Mouse (Mus musculus) embryonic fibroblast, embryonic 13.5 days (primary cell): ENCODE data around the gene Klf13. TPM values are rescaled to one million over a fixed set of nuclear protein-coding genes. Genes with fewer than 3 reads are reported as not detected.

Source experiments
- H3K27ac ChIP-seq: 2 replicates; pipeline ENCODE4 v1.5.1; 2012; ENCODE audit warnings: low read length, control low read depth, inconsistent platforms; ENCODE audit not compliant: insufficient read depth
- H3K4me1 ChIP-seq: 2 replicates; pipeline ENCODE4 v1.6.1; 2011; ENCODE audit warnings: low read length; ENCODE audit not compliant: control insufficient read depth, insufficient read depth
- H3K4me3 ChIP-seq: 2 replicates; pipeline ENCODE4 v1.5.1; 2011; ENCODE audit warnings: mild to moderate bottlenecking, control low read depth, low read length; ENCODE audit not compliant: insufficient read depth
- CTCF ChIP-seq: IDR thresholded peaks from 2 replicates; pipeline ENCODE4 v1.5.1; 2011; ENCODE audit warnings: mild to moderate bottlenecking, control low read depth, low read length, moderate library complexity, borderline replicate concordance; ENCODE audit not compliant: insufficient read depth
- POLR2A ChIP-seq: IDR thresholded peaks from 2 replicates; pipeline ENCODE4 v1.6.1; 2011; ENCODE audit warnings: low read depth, mild to moderate bottlenecking, control low read depth, low read length, moderate library complexity
- polyA plus RNA-seq: library from polyadenylated mRNA; stranded (reverse); fragments of >200 nt; gene quantifications from 2 replicates; pipeline ENCODE4 v1.2.4, GENCODE M21; 2011; ENCODE audit warnings: low read depth; ENCODE audit not compliant: missing spikeins, insufficient read length

Klf13 gene
- polyA plus RNA-seq, 1 experiment = 34.6 TPM

DNA sequence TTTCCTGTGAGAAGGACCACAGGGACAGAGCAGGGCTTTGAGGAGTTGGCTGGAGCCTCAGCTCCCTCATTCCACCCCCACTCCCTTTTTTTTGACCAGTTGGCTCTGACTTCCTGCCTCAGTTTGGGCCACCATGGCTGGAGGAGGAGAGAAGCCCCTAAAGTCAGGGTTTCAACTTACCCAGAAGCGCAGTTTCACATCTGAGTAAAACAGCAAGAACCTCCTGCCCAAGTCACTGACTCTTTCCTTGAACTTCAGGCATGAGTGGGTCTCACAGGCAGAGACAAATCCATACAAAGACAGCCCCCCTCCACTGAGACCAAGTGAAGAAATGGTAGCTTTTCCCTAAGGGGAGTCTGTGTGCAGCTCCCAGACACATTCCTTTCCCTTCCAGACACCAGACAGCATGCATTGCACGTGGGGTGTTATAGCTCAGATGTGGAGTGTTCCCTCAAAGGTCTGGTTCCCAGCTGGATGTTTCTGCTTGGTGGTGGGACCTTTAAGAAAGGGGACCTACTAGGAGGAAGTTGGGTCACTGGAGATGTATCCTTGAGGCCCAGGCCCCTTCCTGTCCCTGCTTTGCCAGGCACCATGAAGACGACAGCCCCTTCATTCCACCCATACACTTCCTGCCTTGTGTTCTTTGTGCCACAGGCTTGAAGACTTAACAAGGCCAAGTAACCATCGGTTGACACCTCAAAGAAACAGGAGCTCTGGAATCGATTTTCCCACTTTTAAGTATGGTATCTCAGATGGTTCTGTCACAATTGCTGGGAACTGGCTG is 27.1 kb upstream of the Klf13 start:
- Histone ChIP-seq H3K4me1 (no peaks in the 10 kb centered on the region), H3K4me3 (no peak overlapping the region), H3K27ac (no peak overlapping the region)
- no peak for TF ChIP-seq POLR2A
- TF ChIP-seq CTCF = no peak

DNA sequence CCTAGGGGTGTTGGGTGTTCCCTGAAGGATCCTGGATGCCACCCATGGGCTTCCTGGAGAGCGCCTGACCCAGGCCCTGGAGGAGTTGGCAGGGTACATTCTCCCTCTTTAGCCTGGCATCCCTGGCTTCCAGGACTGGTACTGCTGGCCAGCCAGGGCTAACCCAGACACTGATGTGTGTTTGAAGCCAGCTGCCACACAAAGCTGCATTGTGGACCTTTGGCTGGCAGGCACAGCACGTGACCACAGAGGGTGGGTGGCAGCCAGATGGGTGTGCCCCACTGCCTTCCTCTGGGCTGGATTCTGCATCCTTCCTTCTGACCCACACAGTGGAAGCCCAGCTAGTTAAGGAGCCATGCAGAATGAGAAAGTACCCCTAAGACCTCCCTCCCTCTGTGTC is 26.4 kb upstream of the Klf13 start:
- TF ChIP-seq POLR2A (no peak), CTCF (no peak)
- no peaks in the 10 kb centered on the region for H3K4me1 ChIP-seq
- no peak overlapping the region for H3K4me3 ChIP-seq
- no peak overlapping the region for H3K27ac ChIP-seq

DNA sequence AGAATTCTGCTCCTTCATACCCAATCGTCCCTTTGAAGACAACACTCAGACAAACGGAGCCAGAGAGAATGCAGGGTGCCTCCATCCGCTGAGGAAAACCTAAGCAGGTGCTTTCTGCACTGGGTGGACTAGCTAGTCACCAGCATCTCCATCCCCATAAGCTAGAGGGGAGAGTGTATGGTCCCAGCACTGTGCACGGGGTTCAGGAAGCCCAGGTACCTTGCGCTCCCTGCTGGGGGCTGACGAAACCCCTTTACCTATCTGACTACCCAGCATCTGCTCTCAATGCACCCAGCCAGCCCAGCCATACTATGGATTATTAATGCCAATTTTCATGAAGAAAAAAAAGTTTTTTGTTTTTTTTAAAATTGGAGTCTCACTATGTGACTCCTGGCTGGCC is 25.4 kb upstream of the Klf13 start:
- Histone ChIP-seq H3K4me3 (no peak overlapping the region), H3K27ac (no peak overlapping the region), H3K4me1 (no peaks in the 10 kb centered on the region)
- TF ChIP-seq POLR2A (no peak), CTCF (no peak)

DNA sequence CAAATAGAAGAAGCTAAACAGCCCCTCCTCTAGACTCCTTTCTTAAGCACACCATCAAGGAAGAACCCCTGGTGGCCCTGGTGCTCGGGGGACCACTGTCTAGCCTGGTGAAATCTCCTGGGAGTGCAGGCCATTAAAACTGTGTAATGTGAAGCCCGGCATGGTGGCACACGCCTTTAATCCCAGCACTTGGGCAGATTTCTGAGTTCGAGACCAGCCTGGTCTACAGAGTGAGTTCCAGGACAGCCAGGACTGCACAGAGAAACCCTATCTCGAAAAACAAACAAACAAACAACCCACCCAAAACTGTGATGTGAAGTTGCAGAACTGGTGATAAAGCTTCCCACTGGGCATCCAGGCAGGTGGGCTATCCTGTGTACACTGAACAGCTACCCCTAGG is 24.9 kb upstream of the Klf13 start:
- Histone ChIP-seq H3K27ac (no peak overlapping the region), H3K4me1 (no peaks in the 10 kb centered on the region), H3K4me3 (no peak overlapping the region)
- no peak for TF ChIP-seq CTCF
- no peak for TF ChIP-seq POLR2A

DNA sequence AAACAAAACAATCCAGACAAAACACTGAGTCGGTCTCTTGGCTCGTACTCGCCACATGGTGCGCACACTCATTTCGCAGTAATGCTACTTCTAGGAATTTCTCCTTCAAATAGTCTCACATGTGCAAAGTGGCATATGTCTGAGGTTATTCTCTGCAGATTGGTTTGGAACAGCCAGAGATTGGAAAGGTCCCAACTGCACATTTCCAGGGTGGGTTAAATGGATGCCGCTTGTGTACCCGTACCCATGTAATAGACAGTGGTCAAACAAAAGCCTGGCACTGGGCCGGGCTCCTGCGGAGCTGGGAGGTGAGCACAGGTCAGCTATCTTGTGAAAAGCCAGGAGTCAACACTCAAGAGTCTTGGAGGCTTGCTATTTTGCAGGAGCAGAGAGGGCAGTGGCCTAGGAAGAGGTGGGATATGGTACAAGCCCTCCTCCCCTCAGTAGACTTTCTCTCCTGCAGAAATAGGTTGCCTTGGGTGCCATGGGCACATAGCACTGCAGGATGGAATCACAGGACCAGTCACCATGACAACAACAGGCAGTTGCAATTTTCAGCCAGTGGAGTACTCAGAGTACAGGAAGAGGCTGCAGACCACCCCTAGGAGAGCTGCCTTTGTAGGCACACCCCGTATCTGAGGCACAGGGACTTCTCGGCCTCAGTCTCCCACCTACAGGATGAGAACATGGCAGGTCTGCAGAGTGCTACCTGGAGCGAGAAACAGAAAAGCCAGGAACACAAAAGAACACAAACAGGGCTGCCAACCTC is 19.3 kb upstream of the Klf13 start:
- TF ChIP-seq POLR2A (no peak), CTCF (no peak)
- H3K4me3 ChIP-seq = no peak overlapping the region
- no peaks in the 10 kb centered on the region for H3K4me1 ChIP-seq
- no peak overlapping the region for H3K27ac ChIP-seq

DNA sequence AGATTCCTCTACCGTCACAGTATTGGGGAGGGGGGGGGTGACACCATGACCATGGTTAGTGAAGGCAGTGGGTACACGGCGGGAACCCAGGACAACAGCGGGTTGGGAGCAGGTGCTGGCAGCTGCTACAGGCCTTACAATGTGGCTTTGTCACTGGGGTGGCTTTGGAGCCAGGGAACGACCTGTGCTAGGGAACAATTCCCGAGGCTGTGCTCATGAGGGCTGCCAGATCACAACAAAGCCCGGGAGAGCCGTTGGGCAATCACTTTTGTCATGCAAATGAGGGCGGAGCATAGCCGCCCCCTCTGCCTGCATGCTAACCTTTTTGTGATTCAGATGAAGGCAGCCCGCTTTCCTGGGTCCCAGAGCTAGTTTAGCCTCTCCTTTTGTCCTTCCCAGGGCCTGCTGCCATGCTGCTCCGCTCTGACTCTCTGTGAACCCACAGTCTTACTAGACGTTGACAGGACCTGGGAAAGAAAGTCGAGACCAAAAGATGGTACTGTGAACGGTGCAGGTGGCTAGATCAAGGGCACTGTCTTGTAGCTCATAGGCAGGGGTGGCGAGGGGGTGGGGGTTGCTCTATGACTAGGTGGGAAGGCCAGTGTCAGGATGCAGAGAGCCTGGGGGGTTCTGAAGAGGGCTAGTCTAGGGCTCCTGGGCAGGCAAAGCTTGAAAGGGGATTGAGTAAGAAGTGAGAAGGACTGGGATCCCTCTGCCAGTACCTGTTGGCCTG is 18.4 kb upstream of the Klf13 start:
- Histone ChIP-seq H3K4me3 (no peak overlapping the region), H3K27ac (no peak overlapping the region), H3K4me1 (no peaks in the 10 kb centered on the region)
- TF ChIP-seq POLR2A (no peak), CTCF (no peak)

DNA sequence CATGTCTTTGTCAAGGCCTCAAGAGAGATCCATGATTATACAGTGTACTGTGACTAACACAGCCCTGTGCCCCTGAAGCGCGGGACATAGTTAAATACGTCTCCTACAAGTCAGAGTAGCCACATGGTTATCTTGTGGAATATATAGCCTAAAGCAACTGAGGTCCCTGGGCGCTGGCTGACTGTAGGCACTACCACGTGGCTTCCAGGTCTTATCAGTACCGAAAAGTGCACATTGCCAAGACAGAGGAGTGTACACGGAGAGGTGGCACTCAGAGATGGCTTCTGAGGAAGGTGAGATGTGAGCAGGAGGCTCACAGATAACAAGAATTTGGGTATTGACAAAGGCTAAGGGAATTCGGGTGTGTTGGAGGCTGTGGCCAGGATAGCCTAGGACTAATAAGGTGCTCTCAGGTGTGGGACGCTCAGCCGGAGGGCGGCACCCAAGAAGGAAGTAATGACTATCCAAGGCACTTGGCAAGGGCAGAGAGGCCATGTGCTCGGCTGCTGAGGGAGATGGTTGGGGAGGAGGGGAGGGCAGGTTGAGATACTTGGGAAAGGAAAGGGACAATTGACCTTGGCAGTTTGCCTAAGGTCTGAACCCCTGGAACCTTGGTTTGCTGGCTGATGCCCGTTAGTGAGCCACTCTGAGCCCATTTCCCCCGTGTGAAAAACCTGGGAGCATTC is 17.6 kb upstream of the Klf13 start:
- Histone ChIP-seq H3K4me1 (no peaks in the 10 kb centered on the region), H3K27ac (no peak overlapping the region), H3K4me3 (no peak overlapping the region)
- TF ChIP-seq CTCF = no peak
- TF ChIP-seq POLR2A = no peak

DNA sequence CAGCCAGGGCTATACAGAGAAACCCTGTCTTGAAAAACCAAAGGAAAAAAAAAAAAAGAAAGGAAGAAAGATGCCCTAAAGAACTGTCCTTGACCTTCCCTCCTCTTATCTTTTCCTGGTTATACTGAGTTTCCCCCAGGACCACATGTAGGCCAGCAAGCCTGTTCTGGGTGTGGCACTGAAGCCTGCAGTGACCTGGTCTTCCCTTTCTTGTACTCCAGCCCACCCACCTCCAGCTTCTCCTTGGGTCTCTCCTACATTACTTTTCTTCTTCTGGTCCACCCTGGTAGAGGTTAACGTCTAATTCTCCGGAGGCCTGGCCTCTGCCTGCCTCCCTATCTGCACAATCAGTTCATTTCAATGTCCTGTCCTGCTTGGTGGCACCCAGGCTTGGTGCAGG is 16.7 kb upstream of the Klf13 start:
- TF ChIP-seq CTCF (no peak), POLR2A (no peak)
- Histone ChIP-seq H3K4me3 (no peak overlapping the region), H3K4me1 (no peaks in the 10 kb centered on the region), H3K27ac (no peak overlapping the region)
